Mouse (Mus musculus): ENCODE results near the gene Auts2. TPM values are rescaled to one million over a fixed set of nuclear protein-coding genes. Genes with fewer than 3 reads are reported as not detected.
"Not testable (repeated sequence)": the region's sequence is repeated elsewhere in the genome, so short reads cannot be mapped to it uniquely, and the experiment has no call there.

Auts2 gene
- 10 to 100 TPM; 28.8 to 35.3 TPM for total RNA-seq (2021)

- intact Hi-C loops (cut with DNase I), result loop anchor here (2.0 to 5.0 kb wide), 5 partner anchors 56 to 313 kb away; no protein-coding TSS in a partner anchor
Observed at GRCm38 (mm10) chr5:132543118-132544071, at the start of gene Auts2. Auts2 (minus strand) TSS chr5:132543344.

GRCm38 (mm10) chr5:132591721-132592695 is 48.9 kb upstream of the Auts2 start:
- intact Hi-C loops (cut with DNase I), result no loop called here

More at GRCm38 (mm10) chr5:132543118-132544071, at the start of gene Auts2:
- peak; percentile 86 to 89 for DNase-seq

GRCm38 (mm10) chr5:132579774-132580173 is 36.6 kb upstream of the Auts2 start:
- DNase-seq, result no peak
- intact Hi-C loops (cut with DNase I), result no loop called here

More at GRCm38 (mm10) chr5:132591721-132592695, 48.9 kb upstream of the Auts2 start:
- no peak for DNase-seq

DNA sequence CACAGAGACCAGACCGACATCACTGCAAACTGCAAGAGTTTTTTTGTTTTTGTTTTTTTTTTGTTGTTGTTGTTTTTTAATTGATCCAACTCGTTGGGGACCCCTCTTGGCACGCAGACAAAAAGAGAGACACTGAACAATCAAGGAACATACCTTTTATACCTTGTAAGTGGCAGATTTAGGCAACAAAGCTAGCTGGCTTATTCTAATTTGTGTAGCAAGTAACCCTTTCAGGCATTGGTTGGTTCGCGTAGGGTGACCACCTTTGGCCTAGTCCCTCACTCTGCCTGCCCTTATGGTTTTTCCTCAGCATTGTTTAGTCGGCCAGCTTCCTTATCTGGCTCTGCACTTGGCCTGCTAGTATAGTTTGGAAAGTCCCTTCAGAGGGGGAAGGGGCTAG is 17.6 kb upstream of the Auts2 start:
- intact Hi-C loops (cut with DNase I); DNase-seq: not testable (repeated sequence)

DNA sequence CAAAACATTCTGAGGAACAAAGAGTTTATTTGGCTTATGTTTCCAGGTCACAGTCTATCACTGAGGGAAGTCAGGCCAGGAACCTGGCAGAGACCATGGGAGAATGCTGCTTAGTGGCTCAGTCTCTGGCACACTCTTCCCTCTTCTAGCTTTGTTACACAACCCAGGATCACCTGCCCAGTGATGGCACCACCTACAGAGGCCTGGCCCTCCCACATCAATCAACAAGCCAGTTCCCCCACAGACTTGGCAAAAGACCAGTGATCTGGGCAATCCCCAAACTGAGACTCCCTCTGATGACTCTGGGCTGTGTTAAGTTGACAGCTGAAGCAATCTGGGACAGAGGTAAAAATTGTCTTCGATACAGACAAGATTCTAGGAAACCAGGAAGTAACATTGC is 2.6 kb upstream of the Auts2 start:
- intact Hi-C loops (cut with DNase I), result no loop called here

GRCm38 (mm10) chr5:132544176-132544995 is 1.2 kb upstream of the Auts2 start:
- intact Hi-C loops (cut with DNase I), result loop anchor here (5.0 kb wide), 4 partner anchors 57 to 107 kb away; no protein-coding TSS in a partner anchor

More for the DNA sequence above, 2.6 kb upstream of the Auts2 start:
- peak; percentile 24 to 28 for DNase-seq

GRCm38 (mm10) chr5:132542381-132543020 is 643 bp downstream of the Auts2 start:
- intact Hi-C loops (cut with DNase I), result loop anchor here (2.0 to 5.0 kb wide), 5 partner anchors 55 to 312 kb away; no protein-coding TSS in a partner anchor
- peak; percentile 24 to 30 for DNase-seq

More at GRCm38 (mm10) chr5:132544176-132544995, 1.2 kb upstream of the Auts2 start:
- peak; percentile 23 to 29 for DNase-seq

- intact Hi-C loops (cut with DNase I), result loop anchor here (2.0 to 5.0 kb wide), 6 partner anchors 19 to 311 kb away; no protein-coding TSS in a partner anchor
- DNase-seq, result peak in 1 of 2 experiments; percentile 29
Observed at GRCm38 (mm10) chr5:132541951-132542350, 1.2 kb downstream of the Auts2 start.

GRCm38 (mm10) chr5:132541371-132541931 is 1.7 kb downstream of the Auts2 start:
- DNase-seq, result peak; percentile 41 to 44
- intact Hi-C loops (cut with DNase I), result loop anchor here (2.0 to 5.0 kb wide), 5 partner anchors 19 to 104 kb away; no protein-coding TSS in a partner anchor

- intact Hi-C loops (cut with DNase I), result loop anchor here (2.0 to 5.0 kb wide), 5 partner anchors 18 to 104 kb away; no protein-coding TSS in a partner anchor
- peak; percentile 13 to 26 for DNase-seq
Observed at GRCm38 (mm10) chr5:132540841-132541311, 2.3 kb downstream of the Auts2 start.

GRCm38 (mm10) chr5:132537475-132537874 is 5.7 kb downstream of the Auts2 start:
- intact Hi-C loops (cut with DNase I), result no loop called here
- no peak for DNase-seq

- DNase-seq, result no peak
- intact Hi-C loops (cut with DNase I), result no loop called here
Observed at GRCm38 (mm10) chr5:132526395-132526794, 16.7 kb downstream of the Auts2 start.

- DNase-seq, result no peak
- intact Hi-C loops (cut with DNase I), result no loop called here
Observed at GRCm38 (mm10) chr5:132521358-132521873, 21.7 kb downstream of the Auts2 start.

- no peak for DNase-seq
- intact Hi-C loops (cut with DNase I), result no loop called here
Observed at GRCm38 (mm10) chr5:132517879-132518278, 25.3 kb downstream of the Auts2 start.

GRCm38 (mm10) chr5:132514521-132514920 is 28.6 kb downstream of the Auts2 start:
- no peak for DNase-seq
- intact Hi-C loops (cut with DNase I), result no loop called here

DNA sequence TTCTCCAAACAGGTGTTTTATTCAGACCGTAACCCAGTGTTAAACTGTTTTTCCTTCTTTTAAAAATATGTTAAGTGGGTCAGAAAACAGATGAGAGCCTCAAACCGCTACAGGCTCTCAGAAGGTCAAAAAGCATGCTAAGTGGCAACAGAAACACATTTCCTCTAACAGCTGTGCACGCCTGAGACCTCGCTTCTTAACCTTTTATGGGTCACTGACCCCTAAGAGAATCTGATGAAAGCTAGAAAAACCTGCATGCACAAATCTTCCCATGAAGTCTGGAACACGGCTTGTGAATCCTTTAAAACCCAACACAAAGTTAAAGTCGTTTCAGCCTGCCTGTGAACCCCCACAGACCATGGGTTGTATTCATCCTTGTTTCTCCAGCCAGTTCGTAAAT is 29.9 kb downstream of the Auts2 start:
- intact Hi-C loops (cut with DNase I), result no loop called here
- DNase-seq, result no peak

GRCm38 (mm10) chr5:132509464-132509885 is 33.7 kb downstream of the Auts2 start:
- no peak for DNase-seq
- intact Hi-C loops (cut with DNase I), result no loop called here

- intact Hi-C loops (cut with DNase I), result no loop called here
- DNase-seq, result no peak
Observed at GRCm38 (mm10) chr5:132504893-132505292, 38.3 kb downstream of the Auts2 start.
